Mouse (Mus musculus) left cerebral cortex, adult 18-20 months (tissue): ENCODE measurements around the gene Polr1e. TPM values are rescaled to one million over a fixed set of nuclear protein-coding genes. Genes with fewer than 3 reads are reported as not detected.
"Not testable (repeated sequence)": the region's sequence is repeated elsewhere in the genome, so short reads cannot be mapped to it uniquely, and the experiment has no call there.

Experiments
- DNase-seq, 2 experiments: peaks; one replicate each; pipeline ENCODE4 v3.0.0; 2021 to 2022; ENCODE audit warnings: low spot score in 2 of 2, mixed read lengths in 1 of 2
- total RNA-seq, 2 experiments: library from RNA; stranded (reverse); gene quantifications; 2 replicates each; pipeline ENCODE4 v1.2.3; 2021

Polr1e gene
- total RNA-seq, 2 experiments from 2014 or later = 8.8 to 9.3 TPM

GRCm38 (mm10) chr4:45000001-45000400 is 18.4 kb upstream of the Polr1e start:
- no peak for DNase-seq

- DNase-seq = no peak
Measured at GRCm38 (mm10) chr4:45005452-45005851, 12.9 kb upstream of the Polr1e start.

GRCm38 (mm10) chr4:45010806-45011415 is 7.5 kb upstream of the Polr1e start:
- no peak for DNase-seq

- peak in 1 of 2 experiments; percentile 43 for DNase-seq
Measured at GRCm38 (mm10) chr4:45011581-45012104, 6.7 kb upstream of the Polr1e start.

GRCm38 (mm10) chr4:45012105-45012975 is 6.0 kb upstream of the Polr1e start, which contains the start of gene Zbtb5:
TSS of gene Zbtb5 (minus strand) at chr4:45012412.
- DNase-seq = peak; percentile 99 to 100

GRCm38 (mm10) chr4:45013031-45013431 is 5.4 kb upstream of the Polr1e start:
- no peak for DNase-seq

GRCm38 (mm10) chr4:45013537-45013936 is 4.8 kb upstream of the Polr1e start:
- no peak for DNase-seq

GRCm38 (mm10) chr4:45015615-45016014 is 2.8 kb upstream of the Polr1e start:
- peak; percentile 60 to 72 for DNase-seq

- peak in 1 of 2 experiments; percentile 13 for DNase-seq
Measured at GRCm38 (mm10) chr4:45019009-45019408, 626 bp downstream of the Polr1e start.

- DNase-seq = no peak
Measured at GRCm38 (mm10) chr4:45026459-45026858, 8.1 kb downstream of the Polr1e start.

GRCm38 (mm10) chr4:45032586-45032985 is 14.2 kb downstream of the Polr1e start:
- no peak for DNase-seq

GRCm38 (mm10) chr4:45034693-45035628 is 16.6 kb downstream of the Polr1e start:
- no peak for DNase-seq

- DNase-seq = no peak
Measured at GRCm38 (mm10) chr4:45036048-45036447, 17.7 kb downstream of the Polr1e start.

GRCm38 (mm10) chr4:45036571-45036970 is 18.2 kb downstream of the Polr1e start:
- no peak for DNase-seq

GRCm38 (mm10) chr4:45037455-45038410 is 19.4 kb downstream of the Polr1e start:
- DNase-seq = no peak

GRCm38 (mm10) chr4:45038879-45039278 is 20.5 kb downstream of the Polr1e start:
- DNase-seq = not testable (repeated sequence)

- not testable (repeated sequence) for DNase-seq
Measured at GRCm38 (mm10) chr4:45039546-45039945, 21.2 kb downstream of the Polr1e start.

GRCm38 (mm10) chr4:45040795-45041194 is 22.4 kb downstream of the Polr1e start:
- DNase-seq = no peak

- no peak for DNase-seq
Measured at GRCm38 (mm10) chr4:45046679-45047078, 28.3 kb downstream of the Polr1e start.
